Mouse (Mus musculus) kidney, adult 2 months (tissue): ENCODE data around the gene Il27ra.

Experiments
- CTCF ChIP-seq: fragments of 200-500 bp; conservative IDR thresholded peaks from 2 replicates; pipeline ENCODE4 v1.5.1; 2011; ENCODE audit warnings: low read depth, mild to moderate bottlenecking, control low read depth, low read length, moderate library complexity, mixed read lengths; ENCODE audit not compliant: insufficient read depth, insufficient read length
- POLR2A ChIP-seq: fragments of 200-500 bp; IDR thresholded peaks from one replicate; pipeline ENCODE4 v1.6.1; 2011; ENCODE audit warnings: low read depth, low read length, control low read depth

DNA sequence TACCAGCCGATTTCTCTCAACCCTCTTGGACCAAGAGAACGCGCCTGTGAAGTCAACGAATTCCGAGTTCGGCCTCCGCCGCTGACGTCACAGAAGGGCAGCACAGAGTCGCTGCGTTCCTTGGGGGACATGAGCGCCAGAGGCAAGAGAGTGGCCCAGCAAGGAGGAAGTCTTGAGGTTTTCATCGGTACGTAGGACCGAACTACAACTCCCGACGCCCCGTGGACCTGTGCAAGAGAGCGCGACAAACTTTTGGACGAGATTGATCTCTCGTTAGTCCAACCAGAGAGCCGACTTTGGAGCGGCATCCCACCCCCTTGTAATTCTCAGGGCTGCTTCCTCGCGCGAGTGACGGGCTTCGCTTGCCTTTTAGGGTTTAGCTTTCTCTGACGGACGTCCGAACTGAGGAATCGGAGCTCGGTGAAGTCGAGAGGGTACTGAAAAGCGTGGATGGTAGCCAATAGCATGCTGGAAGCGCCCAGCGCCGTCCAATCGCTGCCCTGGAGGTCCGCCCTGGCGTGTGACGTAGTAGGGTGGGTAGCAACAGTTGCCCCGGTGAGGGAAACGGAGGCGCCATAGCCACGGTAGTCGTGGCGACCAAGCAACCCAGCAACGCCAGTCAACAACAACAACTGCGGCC lies 24.0 kb upstream of the Il27ra start, which contains the start of gene Rfx1:
- peak; percentile 40 for TF ChIP-seq POLR2A
- TF ChIP-seq CTCF, result no peak
